Mouse (Mus musculus) heart, embryonic 14.5 days (tissue): ENCODE measurements around the gene Dnpep. TPM values are rescaled to one million over a fixed set of nuclear protein-coding genes. Genes with fewer than 3 reads are reported as not detected.

Source experiments
- ATAC-seq: fragments of 200-750 bp; cut with Nextera tagmentation; 2 replicates; pipeline ENCODE4 v1.8.0; 2017; ENCODE audit warnings: low read depth, moderate TSS enrichment; ENCODE audit not compliant: insufficient number of reproducible peaks, insufficient read depth, low FRiP score
- H3K27ac ChIP-seq, 2 experiments: fragments of 200-500 bp in 1 of 2; fragments of 300-500 bp in 1 of 2; sonication (generic) in 1 of 2; replicated peaks in 1 of 2; 2 replicates each; pipeline ENCODE4 v1.5.1; 2012 to 2014; ENCODE audit warnings: low read depth in 2 of 2, low read length in 2 of 2, control low read depth in 1 of 2, mild to moderate bottlenecking in 1 of 2, mixed read lengths in 1 of 2; ENCODE audit not compliant: control insufficient read depth in 1 of 2, insufficient read depth in 1 of 2
- H3K27me3 ChIP-seq: fragments of 300-500 bp; sonication (generic); 2 replicates; pipeline ENCODE4 v1.6.1; 2014; ENCODE audit warnings: mild to moderate bottlenecking, low read length, control low read depth; ENCODE audit not compliant: control insufficient read depth, insufficient read depth
- H3K36me3 ChIP-seq: fragments of 300-500 bp; sonication (generic); 2 replicates; pipeline ENCODE4 v1.6.1; 2014; ENCODE audit warnings: mild to moderate bottlenecking, control low read depth, low read length, mixed read lengths; ENCODE audit not compliant: control insufficient read depth, insufficient read depth
- H3K4me1 ChIP-seq, 2 experiments: fragments of 200-500 bp in 1 of 2; fragments of 300-500 bp in 1 of 2; sonication (generic) in 1 of 2; 2 replicates each; pipeline ENCODE4 v1.6.1; 2012 to 2014; ENCODE audit warnings: low read length in 2 of 2, control low read depth in 1 of 2, mixed read lengths in 1 of 2; ENCODE audit not compliant: control insufficient read depth in 2 of 2, insufficient read depth in 2 of 2
- H3K4me2 ChIP-seq: fragments of 300-500 bp; sonication (generic); 2 replicates; pipeline ENCODE4 v1.6.1; 2014; ENCODE audit warnings: mild to moderate bottlenecking, low read length
- H3K4me3 ChIP-seq, 2 experiments: fragments of 200-500 bp in 1 of 2; fragments of 300-500 bp in 1 of 2; sonication (generic) in 1 of 2; 2 replicates each; pipeline ENCODE4 v1.5.1; 2012 to 2014; ENCODE audit warnings: low read length in 2 of 2, mild to moderate bottlenecking in 2 of 2, control low read depth in 1 of 2, low read depth in 1 of 2, moderate library complexity in 1 of 2; ENCODE audit not compliant: control insufficient read depth in 1 of 2, insufficient read depth in 1 of 2
- H3K9ac ChIP-seq: fragments of 300-500 bp; sonication (generic); 2 replicates; pipeline ENCODE4 v1.6.1; 2014; ENCODE audit warnings: mild to moderate bottlenecking, low read length
- H3K9me3 ChIP-seq: fragments of 300-500 bp; sonication (generic); 2 replicates; pipeline ENCODE4 v1.6.1; 2016; ENCODE audit warnings: low read length, control low read depth; ENCODE audit not compliant: control insufficient read depth
- WGBS: fragments of 180-500 bp; shearing (Covaris S2); extraction: QIAGEN DNeasy Blood & Tissue Kit; methylation state at CpG from one replicate; pipeline ENCODE4 v1.1.7; 2014; 5-methylcytosine and 5-hydroxymethylcytosine counted together
- polyA plus RNA-seq: library from polyadenylated mRNA; unstranded; fragments of >200 nt; fragmentation: Nextera tagmentation; extraction: Ambion mirVana; gene quantifications from 2 replicates; pipeline ENCODE4 v1.2.1, GENCODE M21; 2014

The Dnpep gene
- polyA plus RNA-seq, 1 experiment from 2014 or later: 128 TPM

GRCm38 (mm10) chr1:75284911-75285310 is 32.9 kb downstream of the Dnpep start:
- Histone ChIP-seq H3K36me3 (no peaks in the 10 kb centered on the region), H3K4me1 (no peaks in the 10 kb centered on the region)

GRCm38 (mm10) chr1:75283017-75283416 is 34.8 kb downstream of the Dnpep start:
- Histone ChIP-seq H3K27ac (no peak overlapping the region), H3K27me3 (peaks cover 13% of the 10 kb centered on the region), H3K36me3 (no peaks in the 10 kb centered on the region), H3K4me2 (no peak overlapping the region), H3K4me3 (no peak overlapping the region), H3K9me3 (peaks cover 5% of the 10 kb centered on the region; the same call in 1 of the 2 replicates), H3K9ac (no peak overlapping the region), H3K4me1 (no peaks in the 10 kb centered on the region)
- ATAC-seq: no peak
- WGBS: 78% methylated on average over 5 of the region's 5 CpGs

More at GRCm38 (mm10) chr1:75284911-75285310, 32.9 kb downstream of the Dnpep start:
- H3K27me3 ChIP-seq: no peaks in the 10 kb centered on the region; the same call in 1 of the 2 replicates
- H3K9me3 ChIP-seq: peaks cover 5% of the 10 kb centered on the region; the same call in 1 of the 2 replicates
- ATAC-seq: no peak
- no peak overlapping the region for H3K9ac ChIP-seq
- 76% methylated on average over 7 of the region's 7 CpGs for WGBS
- H3K4me3 ChIP-seq: no peak overlapping the region
- no peak overlapping the region for H3K27ac ChIP-seq
- no peak overlapping the region for H3K4me2 ChIP-seq

DNA sequence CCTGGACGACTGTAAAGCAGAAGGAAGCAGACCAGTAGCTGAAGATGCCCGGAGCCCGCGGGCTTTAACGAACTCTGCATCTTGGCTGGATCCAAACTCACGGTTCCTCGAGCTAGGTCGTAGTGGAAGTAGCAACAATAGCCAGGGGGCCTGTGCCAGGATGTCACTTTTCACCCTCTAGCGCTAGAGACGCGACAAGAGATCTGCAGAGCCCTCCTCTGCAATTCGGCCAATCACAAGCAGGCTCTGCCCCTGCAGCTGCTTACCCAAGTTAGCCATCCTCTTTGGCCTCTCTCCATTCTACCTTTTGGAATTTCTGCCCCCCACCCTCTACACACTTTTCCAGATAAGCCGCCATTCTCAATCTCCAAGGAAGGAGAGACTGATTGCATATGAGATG is 39.6 kb downstream of the Dnpep start, which contains the start of gene Resp18:
Gene Resp18 (minus strand): TSS at position 188 of the 400 bp plus-strand sequence.
- no peak within 1 kb of the TSS for H3K27ac ChIP-seq
- H3K36me3 ChIP-seq: no peaks in the 10 kb centered on the region
- no peak for ATAC-seq
- WGBS: 8% methylated on average over 13 of the region's 13 CpGs
- H3K4me2 ChIP-seq: no peak within 1 kb of the TSS
- no peak within 1 kb of the TSS for H3K4me3 ChIP-seq
- no peak within 1 kb of the TSS for H3K9ac ChIP-seq
- no peaks in the 10 kb centered on the region for H3K4me1 ChIP-seq
- peaks cover 5% of the 10 kb centered on the region; the same call in 1 of the 2 replicates for H3K9me3 ChIP-seq
- H3K27me3 ChIP-seq: peaks cover 30% of the 10 kb centered on the region

DNA sequence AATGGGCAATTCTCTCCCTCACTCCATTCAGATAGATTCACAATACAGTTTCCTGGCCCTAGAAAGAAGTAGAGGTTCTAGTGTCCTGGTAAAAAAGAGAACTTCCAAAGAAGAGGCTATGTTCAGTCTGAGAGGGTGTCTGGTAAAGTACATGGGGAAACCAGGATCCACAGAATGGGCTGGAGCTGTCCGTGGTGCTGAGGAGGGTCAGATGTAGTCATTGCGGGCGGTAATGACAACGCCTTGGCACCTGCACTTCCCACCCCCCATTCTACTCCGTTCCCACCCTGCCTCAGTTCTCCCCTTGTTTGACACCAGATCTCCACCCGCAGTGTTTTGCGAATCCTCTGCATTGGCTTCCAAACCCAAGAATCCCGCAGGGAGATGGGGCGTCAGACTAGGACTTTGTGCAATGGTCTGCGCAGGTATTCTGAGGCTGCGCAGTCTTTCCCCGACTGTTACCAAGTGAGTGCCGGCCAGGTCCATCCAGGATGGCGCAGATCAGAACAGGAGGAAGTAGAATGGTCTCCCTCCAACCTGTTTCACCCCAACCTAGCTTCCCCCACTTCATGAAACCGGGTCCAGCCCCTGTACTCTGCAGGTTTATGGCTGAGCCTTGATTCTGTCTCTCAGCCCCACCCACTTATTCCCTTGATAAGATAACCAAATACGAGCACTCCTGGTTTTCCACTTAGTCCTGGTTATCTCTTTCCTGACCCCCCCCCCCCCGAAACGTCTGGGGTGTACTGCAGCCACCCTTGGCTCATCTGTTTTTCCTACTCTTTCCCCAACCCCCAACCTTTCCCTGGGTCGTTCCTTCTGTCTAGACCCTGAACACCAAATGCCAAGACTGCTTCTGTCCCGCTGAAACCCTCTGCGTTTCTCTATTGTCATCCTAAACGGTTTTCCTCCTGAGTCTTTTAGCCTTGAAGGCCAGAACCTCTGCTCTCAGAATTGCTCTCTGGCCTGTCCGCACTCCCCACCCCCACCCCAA is 40.3 kb downstream of the Dnpep start:
- no peak overlapping the region for H3K4me3 ChIP-seq
- no peak for ATAC-seq

DNA sequence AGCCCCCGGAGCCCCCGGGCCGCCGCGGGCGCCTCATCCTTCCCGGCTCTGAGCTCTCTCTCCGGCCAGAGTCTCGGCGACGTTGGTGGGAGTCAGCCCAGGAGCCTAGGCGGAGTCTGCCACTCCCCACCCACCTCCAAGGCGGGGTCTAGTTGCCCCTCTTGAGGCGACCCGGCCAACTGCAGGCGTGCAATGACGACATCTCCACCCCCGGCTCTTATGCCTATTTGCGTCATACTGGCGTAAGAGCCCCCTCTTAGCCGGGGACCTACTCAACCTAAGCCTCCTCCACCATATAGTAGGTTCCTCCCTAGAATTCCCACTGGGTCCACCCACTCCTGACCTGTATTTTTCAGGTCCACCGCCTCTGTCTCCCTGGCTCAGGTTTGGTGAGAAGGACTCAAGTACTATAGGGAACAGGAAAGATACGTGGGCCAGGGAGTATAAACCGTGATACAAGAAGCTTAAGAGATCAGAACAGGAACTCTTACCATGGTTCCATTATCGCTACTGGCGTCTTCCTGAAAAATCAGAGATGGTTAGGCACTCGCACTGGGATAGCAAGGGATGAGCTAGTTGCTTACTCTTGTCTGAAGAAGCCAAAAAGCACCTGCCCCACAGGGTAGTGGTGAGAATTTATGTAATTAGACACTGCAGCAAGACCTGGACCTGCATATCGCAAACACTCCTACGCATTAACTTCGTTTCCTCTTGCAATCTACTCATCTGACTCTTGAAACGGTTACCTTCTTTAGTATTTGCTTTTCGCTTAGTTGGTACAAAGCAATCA is 53.5 kb downstream of the Dnpep start, which contains the start of gene Ptprn:
Gene Ptprn (minus strand): TSS at position 412 of the 790 bp plus-strand sequence.
- Histone ChIP-seq H3K4me3 (peak within 1 kb of the TSS in 1 of 2 experiments; percentile 7; a peak in 3 of 4 replicates), H3K27ac (no peak within 1 kb of the TSS), H3K36me3 (no peaks in the 10 kb centered on the region), H3K27me3 (peaks cover 50% of the 10 kb centered on the region), H3K9ac (no peak within 1 kb of the TSS), H3K4me2 (peak within 1 kb of the TSS; percentile 22), H3K4me1 (no peaks in the 10 kb centered on the region), H3K9me3 (no peaks in the 10 kb centered on the region)
- 9% methylated on average over 32 of the region's 32 CpGs for WGBS
- no peak for ATAC-seq

More for the DNA sequence above, 40.3 kb downstream of the Dnpep start:
- Histone ChIP-seq H3K9ac (no peak overlapping the region), H3K27me3 (peaks cover 30% of the 10 kb centered on the region), H3K36me3 (no peaks in the 10 kb centered on the region), H3K4me2 (no peak overlapping the region), H3K9me3 (peaks cover 5% of the 10 kb centered on the region; the same call in 1 of the 2 replicates), H3K4me1 (no peaks in the 10 kb centered on the region), H3K27ac (no peak overlapping the region)
- WGBS: 7% methylated on average over 23 of the region's 23 CpGs

DNA sequence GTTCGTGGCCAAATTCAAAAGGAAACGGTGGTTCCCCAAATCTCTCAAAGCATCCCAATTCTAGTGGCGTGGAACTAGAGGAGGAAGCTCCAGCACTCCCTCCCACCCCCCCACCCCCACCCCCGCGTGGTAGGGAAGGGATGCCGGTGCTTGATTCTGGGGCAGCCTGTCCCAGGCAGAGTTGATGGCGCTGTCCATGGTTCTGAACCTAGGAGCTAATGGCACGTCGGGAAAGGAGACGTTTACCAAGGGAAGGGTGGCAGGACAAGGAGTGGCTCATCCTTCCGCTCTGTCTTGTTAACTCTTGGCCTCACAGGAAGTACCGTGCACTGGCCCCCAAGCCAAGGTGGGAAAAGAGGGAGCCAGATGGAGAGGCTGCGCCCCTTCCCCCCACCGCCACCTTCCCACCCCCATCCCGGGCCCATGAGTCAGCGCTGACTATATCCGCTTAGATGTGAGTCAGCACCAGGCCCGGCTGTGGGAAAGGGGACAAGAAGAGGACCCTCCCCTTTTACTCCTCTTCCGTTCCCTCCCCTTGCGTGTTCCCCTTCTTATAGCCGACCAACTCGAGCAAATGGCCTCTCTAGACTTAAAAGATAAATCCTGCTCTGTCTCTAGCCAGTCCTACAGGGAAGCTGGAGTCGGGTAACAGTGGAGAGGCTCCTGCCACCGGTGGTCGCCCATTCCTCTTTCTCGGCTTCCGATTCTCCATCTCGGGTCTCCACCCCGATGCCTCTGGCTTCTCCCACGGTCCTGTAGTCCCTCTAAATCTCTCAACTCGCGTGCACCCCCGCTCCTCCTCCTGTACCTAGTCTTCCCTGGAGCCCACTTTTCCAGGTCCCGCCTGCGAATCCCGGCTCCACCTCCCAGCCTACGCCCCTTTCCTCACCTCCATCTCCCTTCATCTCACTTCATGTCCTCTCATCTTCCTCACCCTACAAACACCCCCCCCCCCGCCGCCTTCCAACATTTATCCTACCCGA is 54.5 kb downstream of the Dnpep start:
- 3% methylated on average over 40 of the region's 40 CpGs for WGBS
- no peaks in the 10 kb centered on the region for H3K4me1 ChIP-seq
- no peak for ATAC-seq
- H3K9ac ChIP-seq: no peak overlapping the region
- peak overlapping the region; percentile 22 for H3K4me2 ChIP-seq
- H3K36me3 ChIP-seq: no peaks in the 10 kb centered on the region
- no peak overlapping the region for H3K27ac ChIP-seq
- H3K27me3 ChIP-seq: peaks cover 43% of the 10 kb centered on the region
- H3K9me3 ChIP-seq: no peaks in the 10 kb centered on the region
- H3K4me3 ChIP-seq: peak overlapping the region in 1 of 2 experiments; percentile 7; a peak in 3 of 4 replicates
